ENCODE assay signal across 18 mouse cellular contexts in genomic region chr13:37872142-37872835, GRCm38 (mm10).
DNase-seq lines count a peak whose midpoint lies in the region; ATAC-seq and TF ChIP-seq lines count a peak whose summit lies in the region.
"Had no signal": no experiment of that assay in that cellular context is flagged by ENCODE, and none has a peak within 500 bp of the region (broad histone marks: within the 10 kb centered on the region; RNA-seq: fewer than 3 reads in every experiment).

No protein-coding gene starts in this region.

- TF ChIP-seq POLR2A in kidney, adult 2 months (IDR thresholded peaks at IDR 0.05; ENCODE audit: low read depth, low read length): no peak

- H3K36me3 ChIP-seq in kidney, adult 2 months (ENCODE audit: control insufficient read depth, insufficient read depth, low read length): no peaks in the 10 kb centered on the region
- H3K36me3 ChIP-seq in lung, postnatal 0 days (ENCODE audit: insufficient read depth, low read length): no peaks in the 10 kb centered on the region
- H3K36me3 ChIP-seq in liver, embryonic 13.5 days: no peaks in the 10 kb centered on the region
- H3K36me3 ChIP-seq: limb, embryonic 13.5 days; neural tube, embryonic 12.5 days had no signal

- no peak overlapping the region for H3K9ac ChIP-seq in lung, postnatal 0 days (replicated peaks; ENCODE audit: low read depth)
- H3K9ac ChIP-seq in liver, embryonic 13.5 days: peak overlapping the region; percentile 8; the same call in 1 of the 2 replicates
- H3K9ac ChIP-seq: limb, embryonic 13.5 days; neural tube, embryonic 12.5 days had no signal

- no peak overlapping the region for H3K4me3 ChIP-seq in kidney, adult 2 months (ENCODE audit: insufficient read depth, low read depth, low read length)
- no peak overlapping the region for H3K4me3 ChIP-seq in lung, postnatal 0 days (ENCODE audit: low read depth, low read length)
- H3K4me3 ChIP-seq in liver, embryonic 13.5 days (replicated peaks): no peak overlapping the region
- H3K4me3 ChIP-seq: limb, embryonic 13.5 days; neural tube, embryonic 12.5 days had no signal

- peak; percentile 70 for TF ChIP-seq EP300 in lung, postnatal 0 days (IDR thresholded peaks at IDR 0.05)

- no peaks in the 10 kb centered on the region for H3K9me3 ChIP-seq in lung, postnatal 0 days (ENCODE audit: low read length)
- no peaks in the 10 kb centered on the region for H3K9me3 ChIP-seq in liver, embryonic 13.5 days (replicated peaks)
- H3K9me3 ChIP-seq: limb, embryonic 13.5 days; neural tube, embryonic 12.5 days had no signal

- peak overlapping the region; percentile 99 for H3K27ac ChIP-seq in kidney, adult 2 months (ENCODE audit: insufficient read depth, low read depth, low read length)
- H3K27ac ChIP-seq in lung, postnatal 0 days (ENCODE audit: low read length): peak overlapping the region; percentile 73; the same call in 1 of the 2 replicates
- peak overlapping the region; percentile 89 for H3K27ac ChIP-seq in liver, embryonic 13.5 days
- H3K27ac ChIP-seq: limb, embryonic 13.5 days; neural tube, embryonic 12.5 days had no signal

- ATAC-seq in lung, postnatal 0 days: peak; percentile 67
- ATAC-seq in liver, embryonic 13.5 days (ENCODE audit: low read depth): no peak
- ATAC-seq: CD4-positive, CD25-positive, alpha-beta regulatory T cell, adult 4 months; forebrain, embryonic 14.5 days had no signal

- 79% methylated on average over 2 of the region's 2 CpGs for WGBS in kidney, adult 2 months
- 54% methylated on average over 2 of the region's 2 CpGs for WGBS in lung, postnatal 0 days
- WGBS in liver, embryonic 13.5 days (ENCODE audit: insufficient replicate concordance): 80% methylated on average over 2 of the region's 2 CpGs

- H3K4me1 ChIP-seq in kidney, adult 2 months (ENCODE audit: control insufficient read depth, insufficient read depth, low read length): peaks cover 52% of the 10 kb centered on the region
- H3K4me1 ChIP-seq in lung, postnatal 0 days (ENCODE audit: insufficient read depth, low read depth, low read length): peaks cover 9% of the 10 kb centered on the region; the same call in 1 of the 2 replicates
- peaks cover 97% of the 10 kb centered on the region for H3K4me1 ChIP-seq in liver, embryonic 13.5 days (replicated peaks)

- peak; percentile 65 for DNase-seq in kidney, adult 2 months
- no peak for DNase-seq in kidney, postnatal 36 days
- DNase-seq in lung, postnatal 0 days (ENCODE audit: low spot score): peak; percentile 36
- DNase-seq in lung, postnatal 25 days (ENCODE audit: low spot score): no peak
- DNase-seq in liver, embryonic 13.5 days: no peak
- DNase-seq in cerebellum, postnatal 4 days (ENCODE audit: low spot score in 2 of 2): no peak
- DNase-seq in embryo, embryonic 9.5 days (ENCODE audit: extremely low spot score): no peak
- DNase-seq: adrenal gland, postnatal 36 days; cerebellum, adult 9-10 months; heart, adult 11 months; heart, postnatal 4 days; layer of hippocampus, adult 9-11 months; right cerebral cortex, postnatal 25 days; thymus, adult 18-20 months had no signal

- H3K27me3 ChIP-seq in kidney, adult 2 months (replicated peaks; ENCODE audit: control insufficient read depth, insufficient read depth, low read length): no peaks in the 10 kb centered on the region
- no peaks in the 10 kb centered on the region for H3K27me3 ChIP-seq in lung, postnatal 0 days (replicated peaks; ENCODE audit: insufficient read depth, low read length)
- no peaks in the 10 kb centered on the region for H3K27me3 ChIP-seq in liver, embryonic 13.5 days
- H3K27me3 ChIP-seq: limb, embryonic 13.5 days; neural tube, embryonic 12.5 days had no signal

- no peak for TF ChIP-seq CTCF in kidney, adult 2 months (conservative IDR thresholded peaks at IDR 0.05; ENCODE audit: insufficient read depth, insufficient read length, low read depth, low read length)
- TF ChIP-seq CTCF in lung, postnatal 0 days (IDR thresholded peaks at IDR 0.05): no peak

- no peak overlapping the region for H3K4me2 ChIP-seq in lung, postnatal 0 days (replicated peaks; ENCODE audit: low read depth, low read length)
- H3K4me2 ChIP-seq in liver, embryonic 13.5 days: peak overlapping the region; percentile 18; the same call in 1 of the 2 replicates
- H3K4me2 ChIP-seq: limb, embryonic 13.5 days; neural tube, embryonic 12.5 days had no signal

Comparison
In these comparisons a context has a peak if more than half of its experiments do, and no peak if none do; other contexts are left out.
1. DNase-seq: peak in kidney, adult 2 months (single experiment) and lung, postnatal 0 days (single experiment); none in kidney, postnatal 36 days (0 of 2), lung, postnatal 25 days (single experiment), liver, embryonic 13.5 days (single experiment), cerebellum, postnatal 4 days (0 of 2) and embryo, embryonic 9.5 days (single experiment).
2. Peak in every context shown above with its lines, with median percentiles within 50 percentile points of each other: H3K27ac ChIP-seq.